Mouse (Mus musculus) stomach, postnatal 0 days (tissue): ENCODE measurements around the gene Rbm12. TPM values are rescaled to one million over a fixed set of nuclear protein-coding genes. Genes with fewer than 3 reads are reported as not detected.

Source experiments
- ATAC-seq: fragments of 200-750 bp; cut with Nextera tagmentation; 2 replicates; pipeline ENCODE4 v1.8.0; 2017; ENCODE audit not compliant: low FRiP score, low TSS enrichment
- DNase-seq: peaks from one replicate; pipeline ENCODE4 v3.0.0-alpha.2; 2016; ENCODE audit warnings: low spot score
- H3K27ac ChIP-seq: fragments of 300-500 bp; sonication (generic); replicated peaks from 2 replicates; pipeline ENCODE4 v1.5.1; 2014; ENCODE audit warnings: mild to moderate bottlenecking, control low read depth
- H3K27me3 ChIP-seq: fragments of 300-500 bp; sonication (generic); 2 replicates; pipeline ENCODE4 v1.6.1; 2014; ENCODE audit warnings: low read length; ENCODE audit not compliant: control insufficient read depth, insufficient read depth
- H3K36me3 ChIP-seq: fragments of 300-500 bp; sonication (generic); 2 replicates; pipeline ENCODE4 v1.6.1; 2014; ENCODE audit warnings: low read length, mixed read lengths; ENCODE audit not compliant: control insufficient read depth, insufficient read depth
- H3K4me1 ChIP-seq: fragments of 300-500 bp; sonication (generic); replicated peaks from 2 replicates; pipeline ENCODE4 v1.6.1; 2014; ENCODE audit warnings: antibody characterized with exemption; ENCODE audit not compliant: control insufficient read depth, insufficient read depth
- H3K4me2 ChIP-seq: fragments of 300-500 bp; sonication (generic); replicated peaks from 2 replicates; pipeline ENCODE4 v1.6.1; 2014; ENCODE audit warnings: low read depth, mild to moderate bottlenecking, control low read depth, moderate library complexity
- H3K4me3 ChIP-seq: fragments of 300-500 bp; sonication (generic); 2 replicates; pipeline ENCODE4 v1.5.1; 2014; ENCODE audit warnings: low read depth, low read length, control low read depth
- H3K9ac ChIP-seq: fragments of 300-500 bp; sonication (generic); 2 replicates; pipeline ENCODE4 v1.6.1; 2014; ENCODE audit warnings: mild to moderate bottlenecking, low read length, control low read depth, mixed read lengths
- H3K9me3 ChIP-seq: fragments of 300-500 bp; sonication (generic); 2 replicates; pipeline ENCODE4 v1.6.1; 2016; ENCODE audit warnings: low read length; ENCODE audit not compliant: control insufficient read depth
- CTCF ChIP-seq: IDR thresholded peaks from 2 replicates; pipeline ENCODE4 v1.5.1; 2016; ENCODE audit warnings: antibody characterized with exemption, low read depth, mild to moderate bottlenecking, moderate library complexity
- EP300 ChIP-seq: optimal IDR thresholded peaks from 2 replicates; pipeline ENCODE3; 2016; ENCODE audit warnings: antibody characterized with exemption
- WGBS: fragments of 180-500 bp; shearing (Covaris S2); extraction: QIAGEN DNeasy Blood & Tissue Kit; methylation state at CpG from one replicate; pipeline ENCODE4 v1.1.7; 2014; 5-methylcytosine and 5-hydroxymethylcytosine counted together
- polyA plus RNA-seq: library from polyadenylated mRNA; unstranded; fragments of >200 nt; fragmentation: Nextera tagmentation; extraction: Ambion mirVana; gene quantifications from 2 replicates; pipeline ENCODE4 v1.2.1, GENCODE M21; 2015

Gene Rbm12
- polyA plus RNA-seq, 1 experiment from 2014 or later, result 8.0 TPM

- WGBS, result 80% methylated on average over 7 of the region's 7 CpGs
- H3K4me3 ChIP-seq, result no peak overlapping the region
- no peaks in the 10 kb centered on the region for H3K36me3 ChIP-seq
- H3K4me1 ChIP-seq, result no peaks in the 10 kb centered on the region; the same call in 1 of the 2 replicates
- no peak overlapping the region for H3K27ac ChIP-seq
- ATAC-seq, result no peak
- no peak for DNase-seq
- TF ChIP-seq EP300, result no peak
- no peak for TF ChIP-seq CTCF
- no peak overlapping the region for H3K4me2 ChIP-seq
- no peaks in the 10 kb centered on the region for H3K9me3 ChIP-seq
- H3K9ac ChIP-seq, result no peak overlapping the region
- no peaks in the 10 kb centered on the region for H3K27me3 ChIP-seq
Measured at GRCm38 (mm10) chr2:156087391-156088110, 24.2 kb downstream of the Rbm12 start.

GRCm38 (mm10) chr2:156084541-156084940 lies 27.2 kb downstream of the Rbm12 start:
- ATAC-seq (no peak), DNase-seq (no peak)
- no peak overlapping the region for H3K4me2 ChIP-seq
- no peaks in the 10 kb centered on the region for H3K4me1 ChIP-seq
- no peaks in the 10 kb centered on the region for H3K36me3 ChIP-seq
- no peak overlapping the region for H3K9ac ChIP-seq
- no peaks in the 10 kb centered on the region for H3K27me3 ChIP-seq
- TF ChIP-seq CTCF (no peak), EP300 (no peak)
- H3K4me3 ChIP-seq, result no peak overlapping the region
- no peaks in the 10 kb centered on the region for H3K9me3 ChIP-seq
- H3K27ac ChIP-seq, result no peak overlapping the region
- 74% methylated on average over 3 of the region's 3 CpGs for WGBS

GRCm38 (mm10) chr2:156080391-156080790 lies 31.4 kb downstream of the Rbm12 start:
- no peak for ATAC-seq
- H3K4me1 ChIP-seq, result no peaks in the 10 kb centered on the region
- H3K36me3 ChIP-seq, result peaks cover 12% of the 10 kb centered on the region
- H3K4me2 ChIP-seq, result no peak overlapping the region
- TF ChIP-seq EP300 (no peak), CTCF (no peak)
- H3K27ac ChIP-seq, result no peak overlapping the region
- H3K4me3 ChIP-seq, result no peak overlapping the region
- no peak for DNase-seq
- H3K27me3 ChIP-seq, result no peaks in the 10 kb centered on the region
- H3K9ac ChIP-seq, result no peak overlapping the region
- H3K9me3 ChIP-seq, result no peaks in the 10 kb centered on the region
- 69% methylated on average over 7 of the region's 7 CpGs for WGBS

- ATAC-seq, result no peak
Measured at GRCm38 (mm10) chr2:156079674-156080073, 32.1 kb downstream of the Rbm12 start.

GRCm38 (mm10) chr2:156079183-156079560 lies 32.6 kb downstream of the Rbm12 start:
- Histone ChIP-seq H3K27me3 (no peaks in the 10 kb centered on the region), H3K9me3 (no peaks in the 10 kb centered on the region), H3K4me3 (no peak overlapping the region), H3K27ac (no peak overlapping the region), H3K36me3 (peaks cover 16% of the 10 kb centered on the region), H3K4me1 (no peaks in the 10 kb centered on the region), H3K4me2 (no peak overlapping the region), H3K9ac (no peak overlapping the region)
- DNase-seq (no peak), ATAC-seq (no peak)
- 83% methylated on average over 8 of the region's 8 CpGs for WGBS
- TF ChIP-seq EP300 (no peak), CTCF (no peak)

More at GRCm38 (mm10) chr2:156079674-156080073, 32.1 kb downstream of the Rbm12 start:
- H3K27ac ChIP-seq, result no peak overlapping the region
- no peaks in the 10 kb centered on the region for H3K9me3 ChIP-seq
- DNase-seq, result no peak
- TF ChIP-seq CTCF (no peak), EP300 (no peak)
- H3K4me2 ChIP-seq, result no peak overlapping the region
- H3K27me3 ChIP-seq, result no peaks in the 10 kb centered on the region
- no peaks in the 10 kb centered on the region for H3K4me1 ChIP-seq
- H3K36me3 ChIP-seq, result peaks cover 13% of the 10 kb centered on the region
- no peak overlapping the region; the same call in 1 of the 2 replicates for H3K9ac ChIP-seq
- H3K4me3 ChIP-seq, result no peak overlapping the region
- 40% methylated on average over 4 of the region's 4 CpGs for WGBS

- H3K27ac ChIP-seq, result no peak overlapping the region
- H3K9me3 ChIP-seq, result no peaks in the 10 kb centered on the region
- 85% methylated on average over 16 of the region's 16 CpGs for WGBS
- no peaks in the 10 kb centered on the region for H3K27me3 ChIP-seq
- H3K9ac ChIP-seq, result no peak overlapping the region
- ATAC-seq (no peak), DNase-seq (no peak)
- peaks cover 19% of the 10 kb centered on the region for H3K36me3 ChIP-seq
- H3K4me2 ChIP-seq, result no peak overlapping the region
- TF ChIP-seq EP300 (no peak), CTCF (no peak)
- no peaks in the 10 kb centered on the region for H3K4me1 ChIP-seq
- H3K4me3 ChIP-seq, result no peak overlapping the region
Measured at GRCm38 (mm10) chr2:156078421-156079182, 33.2 kb downstream of the Rbm12 start.
